Mouse (Mus musculus): ENCODE results near the gene Fyb. TPM values are rescaled to one million over a fixed set of nuclear protein-coding genes. Genes with fewer than 3 reads are reported as not detected.

Fyb gene
- polyA plus RNA-seq, 1 experiment from 2014 or later = 5.5 TPM

DNA sequence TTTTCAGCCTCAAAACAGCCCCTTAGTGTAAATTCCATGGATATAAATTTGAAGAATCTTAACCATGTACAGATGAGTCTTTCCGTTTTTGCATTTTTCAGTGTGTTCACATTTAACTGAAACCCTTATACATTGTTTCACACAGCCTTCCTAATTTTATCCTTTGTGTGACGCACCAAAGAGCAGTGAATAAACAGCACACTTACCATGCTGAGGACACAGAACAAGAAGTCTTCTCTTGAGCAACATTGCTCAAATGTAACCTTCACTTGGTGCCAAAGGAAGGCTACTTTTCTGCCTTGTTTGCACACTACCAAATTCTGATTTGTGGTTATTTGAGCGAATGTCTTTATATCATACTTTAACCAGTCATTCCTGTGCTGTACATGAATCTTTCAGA, 122.8 kb downstream of the Fyb start:
- no peaks in the 10 kb centered on the region for H3K9me3 ChIP-seq (replicated peaks)
- no peaks in the 10 kb centered on the region for H3K27me3 ChIP-seq
- no peak for ATAC-seq (ENCODE audit: low FRiP score)
- H3K36me3 ChIP-seq = no peaks in the 10 kb centered on the region
- no peak overlapping the region for H3K27ac ChIP-seq
- H3K9ac ChIP-seq = no peak overlapping the region
- no peaks in the 10 kb centered on the region for H3K4me1 ChIP-seq
- no peak overlapping the region for H3K4me3 ChIP-seq
- 88% methylated on average over 3 of the region's 3 CpGs for WGBS
- H3K4me2 ChIP-seq (replicated peaks) = no peak overlapping the region

DNA sequence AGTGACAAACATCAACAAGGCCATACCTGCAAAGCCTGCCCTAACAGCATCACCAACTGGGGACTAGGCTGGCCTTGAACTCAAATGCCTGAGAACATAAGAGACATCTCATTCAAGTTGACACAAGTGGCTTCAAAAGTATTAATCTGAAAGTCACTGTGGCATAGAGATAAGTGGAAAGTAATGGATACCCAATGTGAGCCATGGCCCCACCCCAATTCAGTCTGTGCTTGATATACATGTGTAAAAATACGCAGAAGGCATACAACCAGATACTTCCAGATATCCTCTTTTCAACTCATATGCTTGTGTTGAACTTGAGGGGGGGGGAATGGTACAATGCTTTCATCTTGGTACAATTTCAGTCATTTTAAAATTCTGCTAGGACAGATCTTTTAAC, 124.4 kb downstream of the Fyb start:
- no peak overlapping the region for H3K4me3 ChIP-seq
- ATAC-seq (ENCODE audit: low FRiP score) = no peak
- 77% methylated on average over 1 of the region's 1 CpGs for WGBS
- no peak overlapping the region for H3K27ac ChIP-seq
- no peaks in the 10 kb centered on the region for H3K4me1 ChIP-seq
- no peaks in the 10 kb centered on the region for H3K27me3 ChIP-seq
- H3K4me2 ChIP-seq (replicated peaks) = no peak overlapping the region
- H3K36me3 ChIP-seq = no peaks in the 10 kb centered on the region
- H3K9ac ChIP-seq = no peak overlapping the region
- H3K9me3 ChIP-seq (replicated peaks) = no peaks in the 10 kb centered on the region

DNA sequence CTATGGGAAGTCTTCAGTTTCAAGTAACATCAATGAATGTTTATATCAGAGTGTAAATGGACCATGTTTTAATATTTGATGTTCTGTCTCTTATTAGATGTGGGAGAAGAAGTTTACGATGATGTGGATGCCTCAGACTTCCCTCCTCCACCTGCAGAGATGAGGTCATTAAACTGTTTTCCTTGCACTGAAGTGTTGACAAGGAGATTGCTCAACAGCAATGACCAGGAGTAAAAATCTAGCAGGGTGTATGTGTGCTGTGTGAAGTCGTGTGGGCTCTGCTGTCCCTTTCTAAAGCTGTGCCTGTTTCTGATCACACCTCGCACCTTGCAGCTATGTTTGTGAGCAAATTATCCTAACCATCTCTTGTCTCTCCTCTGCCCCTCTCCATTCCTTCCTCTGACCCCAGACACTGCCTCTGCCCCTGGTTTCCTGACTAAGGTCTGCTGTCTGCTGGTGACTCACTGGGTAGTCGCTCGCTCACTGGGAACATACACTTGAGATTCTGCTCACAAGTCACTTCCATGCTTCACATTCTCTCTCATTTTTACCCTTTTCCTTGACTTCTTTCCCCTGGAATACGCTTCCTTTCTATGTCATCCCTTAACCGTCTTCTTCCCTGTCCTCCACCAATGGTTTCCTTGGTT, 126.2 kb downstream of the Fyb start:
- Histone ChIP-seq H3K4me1 (no peaks in the 10 kb centered on the region), H3K27me3 (no peaks in the 10 kb centered on the region), H3K4me3 (no peak overlapping the region), H3K9ac (no peak overlapping the region), H3K27ac (no peak overlapping the region), H3K36me3 (no peaks in the 10 kb centered on the region), H3K4me2 (replicated peaks) (no peak overlapping the region), H3K9me3 (replicated peaks) (no peaks in the 10 kb centered on the region)
- no peak for ATAC-seq (ENCODE audit: low FRiP score)
- 86% methylated on average over 7 of the region's 7 CpGs for WGBS

DNA sequence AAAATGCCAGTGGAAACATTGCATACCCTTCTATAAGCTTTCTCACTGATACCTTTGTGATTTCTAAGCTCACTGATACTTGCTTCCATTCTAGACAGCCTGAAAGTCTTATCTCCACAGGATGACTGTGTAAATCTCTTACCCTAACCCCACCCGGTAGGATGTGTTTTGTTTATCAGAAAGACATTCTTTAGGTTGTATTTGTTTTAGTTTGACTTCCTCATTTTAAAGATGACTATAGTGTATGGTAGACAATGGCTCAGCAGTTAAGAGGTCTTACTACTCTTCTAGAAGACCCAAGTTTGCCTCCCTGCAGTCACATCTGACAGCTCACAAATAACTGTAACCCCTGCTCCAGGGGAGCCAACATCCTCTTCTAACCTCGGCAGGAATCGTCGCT, 130.4 kb downstream of the Fyb start:
- no peaks in the 10 kb centered on the region for H3K36me3 ChIP-seq
- no peak overlapping the region for H3K4me2 ChIP-seq (replicated peaks)
- no peak overlapping the region for H3K27ac ChIP-seq
- no peak for ATAC-seq (ENCODE audit: low FRiP score)
- no peak overlapping the region for H3K4me3 ChIP-seq
- 85% methylated on average over 4 of the region's 4 CpGs for WGBS
- H3K9ac ChIP-seq = no peak overlapping the region
- no peaks in the 10 kb centered on the region for H3K27me3 ChIP-seq
- H3K9me3 ChIP-seq (replicated peaks) = no peaks in the 10 kb centered on the region
- H3K4me1 ChIP-seq = no peaks in the 10 kb centered on the region

DNA sequence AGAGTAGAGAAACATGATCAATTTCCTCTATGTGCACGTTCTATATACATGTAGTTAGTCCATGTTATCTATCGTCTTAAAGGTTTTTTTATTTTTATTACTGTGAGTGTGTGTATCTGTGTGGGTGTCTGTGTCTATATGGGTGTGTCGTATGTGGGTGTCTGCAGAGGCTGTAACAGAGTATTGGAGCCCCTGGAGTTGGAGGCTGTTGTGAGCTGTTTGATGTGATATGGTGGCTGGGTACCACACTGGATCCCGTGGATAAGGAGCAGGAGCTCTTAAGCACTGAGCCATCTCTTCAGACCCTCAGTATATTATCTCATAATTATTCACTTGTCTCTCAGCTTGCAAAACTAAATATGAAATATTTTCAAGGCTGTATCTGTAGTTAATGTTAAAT, 135.4 kb downstream of the Fyb start:
- Histone ChIP-seq H3K4me3 (no peak overlapping the region), H3K4me2 (replicated peaks) (no peak overlapping the region), H3K9me3 (replicated peaks) (no peaks in the 10 kb centered on the region), H3K4me1 (no peaks in the 10 kb centered on the region), H3K9ac (no peak overlapping the region), H3K27ac (no peak overlapping the region), H3K27me3 (no peaks in the 10 kb centered on the region), H3K36me3 (no peaks in the 10 kb centered on the region)
- ATAC-seq (ENCODE audit: low FRiP score) = no peak
- 87% methylated on average over 4 of the region's 4 CpGs for WGBS

DNA sequence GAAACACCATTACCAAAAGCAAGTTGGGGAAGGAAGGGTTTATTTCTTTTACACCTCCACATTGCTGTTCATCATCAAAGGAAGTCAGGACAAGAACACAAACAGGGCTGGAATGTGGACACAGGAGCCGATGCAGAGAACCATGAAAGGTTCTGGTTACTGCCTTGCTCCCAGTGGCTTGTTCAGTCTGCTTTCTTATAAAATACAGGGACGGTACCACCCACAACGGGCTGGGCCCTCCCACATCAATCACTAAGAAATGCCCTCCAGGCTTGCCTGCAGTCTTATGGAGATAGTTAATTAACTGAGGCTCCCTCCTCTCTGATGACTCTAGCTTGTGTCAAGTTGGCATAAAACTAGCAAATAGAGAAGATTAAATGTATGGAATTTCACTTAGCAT, 139.3 kb downstream of the Fyb start:
- no peak overlapping the region for H3K4me2 ChIP-seq (replicated peaks)
- H3K27me3 ChIP-seq = no peaks in the 10 kb centered on the region
- H3K9ac ChIP-seq = no peak overlapping the region
- H3K27ac ChIP-seq = no peak overlapping the region
- no peaks in the 10 kb centered on the region for H3K9me3 ChIP-seq (replicated peaks)
- H3K4me1 ChIP-seq = no peaks in the 10 kb centered on the region
- H3K36me3 ChIP-seq = no peaks in the 10 kb centered on the region
- no peak overlapping the region for H3K4me3 ChIP-seq
- no peak for ATAC-seq (ENCODE audit: low FRiP score)
- WGBS = 40% methylated on average over 3 of the region's 3 CpGs

DNA sequence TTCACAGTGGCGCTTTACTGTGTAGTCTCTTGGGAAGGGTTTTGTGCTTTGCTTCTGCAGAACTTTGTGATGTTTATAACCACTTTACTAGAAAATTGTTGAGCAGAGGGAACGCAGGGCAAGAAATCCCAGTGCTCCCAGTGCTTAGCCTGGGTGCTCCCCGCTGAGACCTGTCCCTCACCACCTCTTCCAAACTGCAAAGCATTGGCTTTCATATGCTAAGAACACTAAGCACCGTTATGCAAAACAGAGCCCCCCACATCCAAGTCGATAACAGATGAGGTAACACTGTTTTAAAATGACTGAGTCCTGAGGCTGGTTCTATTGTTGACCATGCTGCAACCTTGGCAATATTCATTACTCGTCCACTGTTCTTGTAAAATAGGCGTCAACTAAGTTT, 141.3 kb downstream of the Fyb start:
- H3K9me3 ChIP-seq (replicated peaks) = no peaks in the 10 kb centered on the region
- H3K4me2 ChIP-seq (replicated peaks) = no peak overlapping the region
- H3K4me3 ChIP-seq = no peak overlapping the region
- H3K36me3 ChIP-seq = no peaks in the 10 kb centered on the region
- no peak overlapping the region for H3K27ac ChIP-seq
- no peaks in the 10 kb centered on the region for H3K27me3 ChIP-seq
- H3K9ac ChIP-seq = no peak overlapping the region
- no peak for ATAC-seq (ENCODE audit: low FRiP score)
- WGBS = 60% methylated on average over 7 of the region's 7 CpGs
- no peaks in the 10 kb centered on the region for H3K4me1 ChIP-seq

DNA sequence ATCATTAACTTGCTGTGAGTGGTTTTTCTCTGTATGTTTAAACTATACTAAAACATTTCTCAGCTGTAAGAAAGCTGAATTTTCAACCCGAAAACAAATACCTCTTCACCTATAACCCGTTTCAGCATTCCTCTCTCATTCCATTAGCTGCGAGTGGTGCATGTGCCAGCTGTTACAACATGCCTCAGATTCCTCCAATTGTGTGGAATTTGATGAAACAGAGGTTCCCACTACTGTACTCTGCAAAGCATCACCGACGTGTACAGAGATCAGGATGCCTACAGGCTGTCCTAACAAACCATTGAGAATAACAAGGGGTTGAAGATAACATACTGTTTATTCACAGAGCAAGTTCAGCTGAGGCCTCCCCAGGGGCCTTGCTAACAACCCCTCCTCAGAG, 143.4 kb downstream of the Fyb start:
- no peak for ATAC-seq (ENCODE audit: low FRiP score)
- whole genome bisulfite sequencing = 52% methylated on average over 5 of the region's 5 CpGs
- H3K27ac ChIP-seq = no peak overlapping the region

DNA sequence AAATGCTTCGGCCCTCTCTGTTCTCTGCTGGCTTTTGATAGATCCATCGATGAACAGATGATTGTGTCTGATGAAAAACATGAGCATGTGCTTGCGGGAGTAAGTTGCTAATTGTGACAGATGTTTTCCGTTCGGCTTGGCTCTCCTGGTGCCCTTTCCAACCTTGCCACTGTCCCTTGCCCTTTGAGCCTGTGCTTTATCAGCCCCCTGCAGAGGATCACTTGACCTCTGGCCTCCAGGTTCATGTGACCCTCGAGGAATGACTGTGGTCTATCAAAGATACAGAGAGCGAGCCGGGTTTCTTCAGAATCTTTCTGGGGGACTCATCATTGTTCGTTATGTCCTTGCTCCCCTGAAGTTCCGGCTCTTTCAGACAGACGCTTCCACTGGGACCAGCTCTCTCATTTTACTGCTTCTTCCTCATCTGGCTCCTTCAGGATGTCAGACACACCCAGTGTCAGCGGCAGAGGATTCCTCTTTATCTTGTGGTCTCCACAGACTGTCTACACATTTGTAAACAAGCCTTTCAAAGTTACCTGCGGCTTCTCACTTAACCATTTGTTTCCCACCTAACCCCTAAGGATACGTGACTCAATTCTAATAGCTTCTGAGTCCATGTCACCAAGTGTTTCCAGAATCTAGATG, 146.3 kb downstream of the Fyb start:
- no peak for ATAC-seq (ENCODE audit: low FRiP score)
- no peak overlapping the region for H3K27ac ChIP-seq
- 32% methylated on average over 14 of the region's 14 CpGs for WGBS

More for the DNA sequence above, 143.4 kb downstream of the Fyb start:
- Histone ChIP-seq H3K27me3 (no peaks in the 10 kb centered on the region), H3K4me2 (replicated peaks) (no peak overlapping the region), H3K9ac (no peak overlapping the region), H3K4me3 (no peak overlapping the region), H3K36me3 (no peaks in the 10 kb centered on the region), H3K4me1 (no peaks in the 10 kb centered on the region), H3K9me3 (replicated peaks) (no peaks in the 10 kb centered on the region)

DNA sequence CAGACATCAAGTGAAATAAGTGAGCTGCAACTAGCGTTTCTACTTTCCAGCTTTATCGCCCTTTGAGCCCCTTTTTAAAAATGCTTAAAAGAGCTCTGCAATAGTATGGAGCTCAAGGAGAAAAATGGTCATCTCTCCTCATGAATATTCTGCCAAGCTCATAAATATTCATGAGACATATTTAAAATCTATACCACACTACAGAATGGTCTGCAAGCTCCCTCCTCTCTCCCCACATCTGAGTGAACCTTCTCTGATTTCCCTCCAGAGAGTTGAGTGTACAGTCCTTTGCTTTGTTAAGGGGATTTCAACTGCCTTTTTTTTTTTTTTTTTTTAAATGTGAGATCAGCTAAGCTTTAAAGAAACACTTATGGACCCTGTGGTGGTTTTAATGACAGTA, 155.8 kb downstream of the Fyb start:
- H3K4me2 ChIP-seq (replicated peaks) = no peak overlapping the region
- WGBS = 48% methylated on average over 2 of the region's 2 CpGs
- no peaks in the 10 kb centered on the region for H3K9me3 ChIP-seq (replicated peaks)
- H3K36me3 ChIP-seq = no peaks in the 10 kb centered on the region
- H3K27ac ChIP-seq = no peak overlapping the region
- H3K4me1 ChIP-seq = no peaks in the 10 kb centered on the region; the same call in 1 of the 2 replicates
- no peak overlapping the region for H3K9ac ChIP-seq
- peak; percentile 82 for ATAC-seq (ENCODE audit: low FRiP score)
- H3K4me3 ChIP-seq = no peak overlapping the region
- no peaks in the 10 kb centered on the region for H3K27me3 ChIP-seq

More for the DNA sequence above, 146.3 kb downstream of the Fyb start:
- Histone ChIP-seq H3K4me3 (no peak overlapping the region), H3K36me3 (no peaks in the 10 kb centered on the region), H3K9ac (no peak overlapping the region), H3K9me3 (replicated peaks) (no peaks in the 10 kb centered on the region), H3K4me1 (no peaks in the 10 kb centered on the region), H3K4me2 (replicated peaks) (no peak overlapping the region), H3K27me3 (no peaks in the 10 kb centered on the region)

DNA sequence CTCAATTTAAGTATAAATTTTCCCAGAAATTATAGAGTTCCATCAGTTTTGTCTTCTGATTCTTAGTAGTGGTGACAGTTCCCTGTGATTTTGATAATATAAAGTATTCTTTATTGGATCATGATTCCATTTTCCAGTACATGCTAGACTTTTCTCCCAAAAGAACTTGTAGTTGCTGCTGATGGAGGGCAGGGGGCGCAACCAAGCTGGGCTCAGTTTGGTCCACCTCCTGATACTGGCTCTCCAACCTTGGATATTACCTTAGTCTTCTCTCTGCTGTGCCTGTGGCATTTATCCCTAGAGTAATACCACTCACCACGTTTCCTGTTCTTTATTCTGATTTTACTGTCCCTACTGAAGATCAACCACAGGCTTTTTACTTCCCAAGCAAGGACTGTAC, 179.5 kb downstream of the Fyb start:
- 78% methylated on average over 2 of the region's 2 CpGs for WGBS
- H3K4me2 ChIP-seq (replicated peaks) = no peak overlapping the region
- no peaks in the 10 kb centered on the region for H3K9me3 ChIP-seq (replicated peaks)
- H3K4me1 ChIP-seq = no peaks in the 10 kb centered on the region
- no peaks in the 10 kb centered on the region for H3K36me3 ChIP-seq
- no peaks in the 10 kb centered on the region for H3K27me3 ChIP-seq
- H3K9ac ChIP-seq = no peak overlapping the region
- no peak overlapping the region for H3K27ac ChIP-seq
- ATAC-seq (ENCODE audit: low FRiP score) = no peak
- no peak overlapping the region for H3K4me3 ChIP-seq

DNA sequence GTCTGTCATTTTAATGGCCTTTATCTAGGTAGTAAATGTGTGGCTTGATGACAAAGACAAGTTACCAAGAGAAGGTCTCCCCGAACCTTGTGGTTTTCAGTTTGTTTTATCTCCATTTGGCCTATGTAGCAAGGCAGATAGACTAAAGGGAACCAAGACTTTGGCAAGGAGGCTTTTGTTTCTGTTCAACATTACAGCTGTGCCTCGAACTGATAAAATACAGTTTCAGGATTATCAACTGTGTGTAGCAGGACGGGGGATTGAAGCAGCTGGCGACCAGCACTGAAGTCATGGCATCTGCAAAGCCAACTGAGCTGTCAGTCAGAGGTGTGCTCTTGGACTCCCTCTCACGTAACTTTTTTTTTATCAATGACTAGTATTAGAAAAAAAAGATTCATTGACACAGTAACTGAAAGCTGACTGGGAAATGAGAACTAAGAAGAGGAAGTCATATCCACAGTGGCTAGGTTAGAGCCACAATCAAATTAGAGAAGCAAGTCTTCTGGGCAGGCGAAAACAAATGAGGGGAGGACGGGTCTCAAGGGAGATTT, 182.8 kb downstream of the Fyb start:
- no peak for ATAC-seq (ENCODE audit: low FRiP score)
- no peak overlapping the region for H3K4me3 ChIP-seq
- no peaks in the 10 kb centered on the region for H3K36me3 ChIP-seq
- H3K27ac ChIP-seq = no peak overlapping the region
- no peaks in the 10 kb centered on the region for H3K9me3 ChIP-seq (replicated peaks)
- H3K9ac ChIP-seq = no peak overlapping the region
- peaks cover 11% of the 10 kb centered on the region for H3K4me1 ChIP-seq
- no peaks in the 10 kb centered on the region for H3K27me3 ChIP-seq
- no peak overlapping the region for H3K4me2 ChIP-seq (replicated peaks)
- WGBS = 64% methylated on average over 7 of the region's 7 CpGs

DNA sequence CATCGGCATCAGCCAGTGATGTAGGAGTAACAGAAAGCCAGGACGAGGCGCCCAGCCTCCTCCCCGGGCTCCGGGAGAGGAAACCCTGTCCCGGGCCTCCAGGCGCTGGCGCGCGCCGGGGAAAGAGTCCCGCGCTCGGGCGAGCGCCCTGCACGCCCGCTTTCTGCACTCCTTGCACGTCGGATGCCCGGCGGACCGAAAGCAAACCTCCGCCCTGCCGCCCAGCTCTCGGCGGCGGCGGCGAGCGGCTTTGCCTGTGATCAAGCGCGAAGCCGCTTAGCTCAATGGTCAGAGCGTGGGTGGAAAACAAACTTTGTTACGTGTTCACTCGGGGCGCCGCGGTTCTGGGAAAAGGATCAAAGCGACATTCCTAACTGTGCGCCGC, 184.9 kb downstream of the Fyb start:
- Histone ChIP-seq H3K4me1 (peaks cover 18% of the 10 kb centered on the region), H3K27ac (peak overlapping the region; percentile 96), H3K9ac (peak overlapping the region; percentile 97), H3K4me2 (replicated peaks) (peak overlapping the region; percentile 72), H3K27me3 (no peaks in the 10 kb centered on the region), H3K36me3 (no peaks in the 10 kb centered on the region), H3K4me3 (peak overlapping the region; percentile 91), H3K9me3 (replicated peaks) (no peaks in the 10 kb centered on the region)
- peak; percentile 67 for ATAC-seq (ENCODE audit: low FRiP score)
- under 1% methylated on average over 43 of the region's 43 CpGs for WGBS
